Mouse (Mus musculus) embryonic fibroblast, embryonic 13.5 days (primary cell): ENCODE data around the gene Pcnx3.

ENCODE experiments used
- CTCF ChIP-seq: IDR thresholded peaks from 2 replicates; pipeline ENCODE4 v1.5.1; 2011; ENCODE audit warnings: mild to moderate bottlenecking, control low read depth, low read length, moderate library complexity, borderline replicate concordance; ENCODE audit not compliant: insufficient read depth
- POLR2A ChIP-seq: IDR thresholded peaks from 2 replicates; pipeline ENCODE4 v1.6.1; 2011; ENCODE audit warnings: low read depth, mild to moderate bottlenecking, control low read depth, low read length, moderate library complexity

DNA sequence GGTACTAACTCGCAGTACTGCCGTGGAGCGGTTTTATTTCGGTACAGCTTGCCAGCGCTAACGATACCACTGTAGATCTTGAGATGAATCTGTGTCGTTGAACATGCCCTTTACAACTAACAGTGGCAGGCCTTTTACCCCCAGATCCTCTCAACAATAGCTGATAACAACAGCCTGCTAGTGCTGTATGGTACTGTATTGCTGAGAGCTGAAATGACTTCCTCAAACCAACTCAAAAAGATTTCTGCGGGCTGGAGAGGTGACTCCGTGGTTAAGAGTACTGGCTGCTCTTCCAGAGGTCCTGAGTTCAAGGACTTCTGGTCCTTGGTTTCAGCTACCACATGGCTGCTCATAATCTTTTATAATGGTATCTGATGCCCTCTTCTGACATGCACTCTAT, 45.6 kb upstream of the Pcnx3 start:
- TF ChIP-seq CTCF (no peak), POLR2A (no peak)
